Mouse (Mus musculus): ENCODE measurements at regions not wholly inside any gene's neighbourhood (a gene's known extent, or its start where the extent isn't known, plus 50 kb on each side); places are given as distances from the start of the nearest gene placed in this dataset.
"Not testable (repeated sequence)": the region's sequence is repeated elsewhere in the genome, so short reads cannot be mapped to it uniquely, and the experiment has no call there.

GRCm38 (mm10) chr14:38295061-38295460, 1160.0 kb upstream of the Ghitm start:
- not testable (repeated sequence) for H3K27me3 ChIP-seq (ENCODE audit: control insufficient read depth, insufficient read depth, low read length, poor library complexity, severe bottlenecking); H3K36me3 ChIP-seq (ENCODE audit: control insufficient read depth, insufficient read depth, low read length, poor library complexity, severe bottlenecking); H3K9ac ChIP-seq (ENCODE audit: low read depth, poor library complexity, severe bottlenecking); H3K27ac ChIP-seq (ENCODE audit: insufficient read depth, low read length); H3K9me3 ChIP-seq (replicated peaks; ENCODE audit: control insufficient read depth, insufficient read depth, low read length, poor library complexity, severe bottlenecking); H3K4me3 ChIP-seq (ENCODE audit: low read depth, low read length); H3K4me1 ChIP-seq (ENCODE audit: control insufficient read depth, insufficient read depth, low read length)

DNA sequence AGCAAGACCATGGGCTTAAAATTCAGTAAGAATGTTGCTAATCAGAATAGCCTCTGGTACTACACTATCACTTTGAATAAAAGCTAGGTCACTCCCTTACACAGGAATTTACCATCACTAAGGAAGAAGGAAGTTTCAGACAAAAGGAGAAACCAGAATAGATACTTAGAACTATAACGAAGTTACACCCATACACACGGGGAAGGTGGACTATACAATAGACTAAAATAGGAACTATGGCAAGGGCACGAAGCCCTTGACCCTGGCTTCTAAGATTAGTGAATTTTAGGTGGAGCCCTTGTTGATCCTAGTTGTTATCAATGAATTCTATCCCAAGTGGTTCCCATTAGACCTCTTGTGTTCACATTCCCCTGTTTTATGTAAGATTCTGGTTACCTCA, 1155.1 kb upstream of the Ghitm start:
- not testable (repeated sequence) for H3K4me1 ChIP-seq (ENCODE audit: control insufficient read depth, insufficient read depth, low read length); H3K9me3 ChIP-seq (replicated peaks; ENCODE audit: control insufficient read depth, insufficient read depth, low read length, poor library complexity, severe bottlenecking); H3K4me3 ChIP-seq (ENCODE audit: low read depth, low read length); H3K27me3 ChIP-seq (ENCODE audit: control insufficient read depth, insufficient read depth, low read length, poor library complexity, severe bottlenecking); H3K36me3 ChIP-seq (ENCODE audit: control insufficient read depth, insufficient read depth, low read length, poor library complexity, severe bottlenecking); H3K9ac ChIP-seq (ENCODE audit: low read depth, poor library complexity, severe bottlenecking); H3K27ac ChIP-seq (ENCODE audit: insufficient read depth, low read length)

- Histone ChIP-seq H3K27me3 (ENCODE audit: control insufficient read depth, insufficient read depth, low read length, poor library complexity, severe bottlenecking) (no peaks in the 10 kb centered on the region), H3K36me3 (ENCODE audit: control insufficient read depth, insufficient read depth, low read length, poor library complexity, severe bottlenecking) (no peaks in the 10 kb centered on the region), H3K27ac (ENCODE audit: insufficient read depth, low read length) (peak overlapping the region; percentile 25; the same call in 1 of the 2 replicates), H3K9me3 (replicated peaks; ENCODE audit: control insufficient read depth, insufficient read depth, low read length, poor library complexity, severe bottlenecking) (no peaks in the 10 kb centered on the region), H3K9ac (ENCODE audit: low read depth, poor library complexity, severe bottlenecking) (no peak overlapping the region), H3K4me1 (ENCODE audit: control insufficient read depth, insufficient read depth, low read length) (no peaks in the 10 kb centered on the region), H3K4me3 (ENCODE audit: low read depth, low read length) (no peak overlapping the region)
- no peak for TF ChIP-seq POLR2A (IDR thresholded peaks at IDR 0.05; ENCODE audit: insufficient read depth, low read length)
- TF ChIP-seq CTCF (IDR thresholded peaks at IDR 0.05; ENCODE audit: low read depth, low read length): no peak
- no peak for TF ChIP-seq EP300 (IDR thresholded peaks at IDR 0.05; ENCODE audit: insufficient read depth, low read depth, low read length)
Observed at GRCm38 (mm10) chr14:38289661-38290060, 1154.6 kb upstream of the Ghitm start.
